Mouse (Mus musculus) intestine, postnatal 0 days (tissue): ENCODE measurements around the gene Acss3. TPM values are rescaled to one million over a fixed set of nuclear protein-coding genes. Genes with fewer than 3 reads are reported as not detected.

Experiments
- ATAC-seq: fragments of 200-750 bp; cut with Nextera tagmentation; 2 replicates; pipeline ENCODE4 v1.8.0; 2017; ENCODE audit warnings: mild to moderate bottlenecking, moderate TSS enrichment, moderate library complexity
- H3K27ac ChIP-seq: fragments of 300-500 bp; sonication (generic); 2 replicates; pipeline ENCODE4 v1.5.1; 2014; ENCODE audit warnings: mild to moderate bottlenecking, low read depth, low read length, moderate library complexity
- H3K27me3 ChIP-seq: fragments of 300-500 bp; sonication (generic); replicated peaks from 2 replicates; pipeline ENCODE4 v1.6.1; 2014; ENCODE audit warnings: low read length, mixed read lengths; ENCODE audit not compliant: control insufficient read depth, insufficient read depth
- H3K36me3 ChIP-seq: fragments of 300-500 bp; sonication (generic); 2 replicates; pipeline ENCODE4 v1.6.1; 2014; ENCODE audit warnings: mild to moderate bottlenecking, moderate library complexity; ENCODE audit not compliant: control insufficient read depth, insufficient read depth
- H3K4me1 ChIP-seq: fragments of 300-500 bp; sonication (generic); replicated peaks from 2 replicates; pipeline ENCODE4 v1.6.1; 2014; ENCODE audit warnings: antibody characterized with exemption, low read length, mixed read lengths; ENCODE audit not compliant: control insufficient read depth, insufficient read depth
- H3K4me2 ChIP-seq: fragments of 300-500 bp; sonication (generic); replicated peaks from 2 replicates; pipeline ENCODE4 v1.6.1; 2014; ENCODE audit warnings: low read depth, mild to moderate bottlenecking, moderate library complexity
- H3K4me3 ChIP-seq: fragments of 300-500 bp; sonication (generic); 2 replicates; pipeline ENCODE4 v1.5.1; 2014; ENCODE audit warnings: low read depth, low read length
- H3K9ac ChIP-seq: fragments of 300-500 bp; sonication (generic); 2 replicates; pipeline ENCODE4 v1.6.1; 2014; ENCODE audit warnings: mild to moderate bottlenecking, low read depth, low read length
- H3K9me3 ChIP-seq: fragments of 300-500 bp; sonication (generic); 2 replicates; pipeline ENCODE4 v1.6.1; 2016; ENCODE audit warnings: mixed run types; ENCODE audit not compliant: control insufficient read depth
- CTCF ChIP-seq: sonication (generic); IDR thresholded peaks from 2 replicates; pipeline ENCODE4 v1.5.1; 2016; ENCODE audit warnings: low read depth, mild to moderate bottlenecking, control low read depth, antibody characterized with exemption, moderate library complexity
- WGBS: fragments of 180-500 bp; shearing (Covaris S2); extraction: QIAGEN DNeasy Blood & Tissue Kit; methylation state at CpG from one replicate; pipeline ENCODE4 v1.1.7; 2014; 5-methylcytosine and 5-hydroxymethylcytosine counted together
- polyA plus RNA-seq: library from polyadenylated mRNA; unstranded; fragments of >200 nt; fragmentation: Nextera tagmentation; extraction: Ambion mirVana; gene quantifications from 2 replicates; pipeline ENCODE4 v1.2.1, GENCODE M21; 2015

Acss3 gene
- polyA plus RNA-seq, 1 experiment from 2014 or later, result 0.13 TPM

GRCm38 (mm10) chr10:107122744-107123528 is 532 bp downstream of the Acss3 start:
- Histone ChIP-seq H3K27me3 (no peaks in the 10 kb centered on the region), H3K36me3 (no peaks in the 10 kb centered on the region), H3K4me3 (peak overlapping the region; percentile 46), H3K4me1 (no peaks in the 10 kb centered on the region), H3K27ac (no peak overlapping the region), H3K9ac (peak overlapping the region; percentile 35; the same call in 1 of the 2 replicates), H3K4me2 (peak overlapping the region; percentile 72), H3K9me3 (no peaks in the 10 kb centered on the region)
- TF ChIP-seq CTCF, result no peak
- ATAC-seq, result 0 out of 2 replicates have a peak, but pooled peaks have one; percentile 38
- 11% methylated on average over 9 of the region's 9 CpGs for WGBS

- no peak overlapping the region for H3K27ac ChIP-seq
- no peak overlapping the region for H3K4me2 ChIP-seq
- H3K9me3 ChIP-seq, result no peaks in the 10 kb centered on the region
- 95% methylated on average over 9 of the region's 9 CpGs for WGBS
- no peaks in the 10 kb centered on the region for H3K4me1 ChIP-seq
- no peak for TF ChIP-seq CTCF
- ATAC-seq, result no peak
- H3K36me3 ChIP-seq, result no peaks in the 10 kb centered on the region
- H3K4me3 ChIP-seq, result no peak overlapping the region
- no peak overlapping the region for H3K9ac ChIP-seq
- no peaks in the 10 kb centered on the region for H3K27me3 ChIP-seq
Observed at GRCm38 (mm10) chr10:107121301-107121700, 2.2 kb downstream of the Acss3 start.

- TF ChIP-seq CTCF, result no peak
- ATAC-seq, result no peak
- 74% methylated on average over 2 of the region's 2 CpGs for WGBS
- Histone ChIP-seq H3K4me1 (no peaks in the 10 kb centered on the region), H3K4me2 (no peak overlapping the region), H3K9ac (no peak overlapping the region), H3K27ac (no peak overlapping the region), H3K27me3 (no peaks in the 10 kb centered on the region), H3K36me3 (no peaks in the 10 kb centered on the region), H3K4me3 (no peak overlapping the region), H3K9me3 (no peaks in the 10 kb centered on the region)
Observed at GRCm38 (mm10) chr10:107119135-107119534, 4.3 kb downstream of the Acss3 start.

GRCm38 (mm10) chr10:107116709-107117267 is 6.7 kb downstream of the Acss3 start:
- Histone ChIP-seq H3K9me3 (no peaks in the 10 kb centered on the region), H3K27ac (no peak overlapping the region), H3K4me1 (no peaks in the 10 kb centered on the region), H3K9ac (no peak overlapping the region), H3K36me3 (no peaks in the 10 kb centered on the region), H3K4me3 (no peak overlapping the region), H3K4me2 (no peak overlapping the region), H3K27me3 (no peaks in the 10 kb centered on the region)
- 57% methylated on average over 4 of the region's 4 CpGs for WGBS
- ATAC-seq, result no peak
- TF ChIP-seq CTCF, result no peak

- Histone ChIP-seq H3K4me3 (no peak overlapping the region), H3K9ac (no peak overlapping the region), H3K4me1 (no peaks in the 10 kb centered on the region), H3K9me3 (no peaks in the 10 kb centered on the region), H3K27me3 (no peaks in the 10 kb centered on the region), H3K36me3 (no peaks in the 10 kb centered on the region), H3K27ac (no peak overlapping the region), H3K4me2 (no peak overlapping the region)
- WGBS, result 25% methylated on average over 1 of the region's 1 CpGs
- TF ChIP-seq CTCF, result no peak
- no peak for ATAC-seq
Observed at GRCm38 (mm10) chr10:107115930-107116642, 7.4 kb downstream of the Acss3 start.

GRCm38 (mm10) chr10:107115121-107115520 is 8.3 kb downstream of the Acss3 start:
- Histone ChIP-seq H3K27me3 (no peaks in the 10 kb centered on the region), H3K9ac (no peak overlapping the region), H3K4me2 (no peak overlapping the region), H3K27ac (no peak overlapping the region), H3K36me3 (no peaks in the 10 kb centered on the region), H3K4me1 (no peaks in the 10 kb centered on the region), H3K4me3 (no peak overlapping the region), H3K9me3 (no peaks in the 10 kb centered on the region)
- no peak for ATAC-seq
- 49% methylated on average over 1 of the region's 1 CpGs for WGBS
- TF ChIP-seq CTCF, result no peak
